Mouse (Mus musculus) cerebellum, adult 2 months (tissue): ENCODE measurements at regions not wholly inside any gene's neighbourhood (a gene's known extent, or its start where the extent isn't known, plus 50 kb on each side); places are given as distances from the start of the nearest gene placed in this dataset.

Source experiments
- DNase-seq, 2 experiments: peaks; one replicate each; pipeline ENCODE4 v3.0.0; 2021
- H3K27ac ChIP-seq: fragments of 200-500 bp; 2 replicates; pipeline ENCODE4 v1.5.1; 2012; ENCODE audit warnings: low read length, control low read depth, inconsistent platforms; ENCODE audit not compliant: insufficient read depth
- H3K27me3 ChIP-seq: fragments of 200-500 bp; 2 replicates; pipeline ENCODE4 v1.6.1; 2012; ENCODE audit warnings: inconsistent platforms, mild to moderate bottlenecking, low read length, moderate library complexity; ENCODE audit not compliant: control insufficient read depth, insufficient read depth
- H3K4me1 ChIP-seq: fragments of 200-500 bp; 2 replicates; pipeline ENCODE4 v1.6.1; 2011; ENCODE audit warnings: low read length; ENCODE audit not compliant: control insufficient read depth, insufficient read depth
- H3K4me3 ChIP-seq: fragments of 200-500 bp; replicated peaks from 2 replicates; pipeline ENCODE3; 2011; ENCODE audit warnings: mild to moderate bottlenecking, low read depth, low read length, control low read depth; ENCODE audit not compliant: insufficient read depth
- CTCF ChIP-seq: fragments of 200-500 bp; IDR thresholded peaks from 2 replicates; pipeline ENCODE4 v1.5.1; 2011; ENCODE audit warnings: low read depth, mild to moderate bottlenecking, control low read depth, low read length, moderate library complexity, borderline replicate concordance; ENCODE audit not compliant: insufficient read depth
- POLR2A ChIP-seq: fragments of 200-500 bp; IDR thresholded peaks from 2 replicates; pipeline ENCODE4 v1.6.1; 2011; ENCODE audit warnings: low read length, control low read depth, borderline replicate concordance; ENCODE audit not compliant: insufficient read depth
- WGBS: fragments of 180-500 bp; shearing (Covaris S2); methylation state at CpG from one replicate; pipeline ENCODE4 v1.1.7; 2018; 5-methylcytosine and 5-hydroxymethylcytosine counted together

DNA sequence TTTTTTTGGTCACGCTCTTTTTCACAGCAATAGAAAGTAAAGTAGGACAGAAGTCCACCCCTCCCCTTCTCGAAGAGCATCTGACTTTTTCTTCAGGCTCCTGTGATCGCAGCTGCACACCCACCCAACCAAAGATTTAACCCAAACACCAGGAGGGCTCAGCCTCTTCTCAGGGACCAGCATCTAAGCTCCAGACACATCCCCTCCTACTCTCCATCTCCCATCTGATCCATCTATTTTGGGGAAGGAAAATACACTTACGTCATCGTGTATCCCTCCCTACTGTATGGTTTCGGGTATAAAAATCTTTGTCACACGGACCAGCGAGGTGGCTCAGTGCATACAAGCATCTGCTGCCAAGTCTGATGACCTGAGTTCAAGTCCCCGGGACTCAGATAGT, 284.3 kb downstream of the 3100002H09Rik start:
- no peak for DNase-seq
- no peak for TF ChIP-seq CTCF
- TF ChIP-seq POLR2A, result no peak
- no peaks in the 10 kb centered on the region; the same call in 1 of the 2 replicates for H3K27me3 ChIP-seq
- H3K4me3 ChIP-seq, result no peak overlapping the region
- H3K27ac ChIP-seq, result no peak overlapping the region
- WGBS, result 87% methylated on average over 9 of the region's 9 CpGs
- no peaks in the 10 kb centered on the region for H3K4me1 ChIP-seq

DNA sequence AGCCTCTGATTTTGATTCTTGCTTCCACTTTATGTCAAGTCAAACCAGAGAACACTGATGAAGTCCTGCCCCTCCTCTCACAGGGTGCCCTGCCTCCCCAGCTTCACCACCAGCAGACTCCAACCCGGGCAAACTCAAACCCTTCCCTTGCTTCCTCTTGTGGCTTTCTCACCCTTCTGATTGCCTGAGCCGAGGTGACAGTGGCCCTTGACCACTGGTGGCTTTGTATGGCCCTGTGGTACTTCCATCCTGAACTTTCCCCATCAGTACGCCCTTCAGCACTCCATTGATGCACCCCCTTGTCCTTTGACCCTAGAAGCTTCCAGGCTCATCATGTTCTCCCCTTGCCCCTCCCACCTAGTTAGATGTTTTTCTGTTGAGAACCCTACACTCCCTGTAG, 287.0 kb downstream of the 3100002H09Rik start:
- H3K4me3 ChIP-seq, result no peak overlapping the region
- TF ChIP-seq POLR2A (no peak), CTCF (no peak)
- 40% methylated on average over 3 of the region's 3 CpGs for WGBS
- H3K4me1 ChIP-seq, result no peaks in the 10 kb centered on the region
- H3K27ac ChIP-seq, result no peak overlapping the region
- no peak for DNase-seq
- H3K27me3 ChIP-seq, result no peaks in the 10 kb centered on the region

DNA sequence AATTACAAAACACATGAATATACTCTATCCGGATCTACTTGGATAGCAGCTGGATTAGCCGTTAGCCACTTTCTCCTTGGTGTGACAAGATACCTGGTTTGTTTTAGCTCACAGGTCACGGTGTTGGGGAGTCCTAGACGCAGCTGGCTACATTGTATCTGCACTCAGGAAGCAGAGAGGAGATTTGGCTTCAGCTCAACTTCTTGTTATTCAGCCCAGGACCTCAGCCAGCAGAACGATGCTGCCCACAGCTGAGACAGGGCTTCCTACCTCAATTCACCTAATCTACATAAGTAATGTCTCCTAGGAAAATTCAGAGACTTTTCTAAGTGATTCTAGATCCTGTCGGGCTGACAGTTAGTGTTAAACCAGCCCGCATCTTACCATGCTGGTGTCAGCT, 289.4 kb downstream of the 3100002H09Rik start:
- H3K27me3 ChIP-seq, result no peaks in the 10 kb centered on the region; the same call in 1 of the 2 replicates
- WGBS, result 39% methylated on average over 7 of the region's 7 CpGs
- H3K4me3 ChIP-seq, result no peak overlapping the region
- no peak for TF ChIP-seq CTCF
- no peaks in the 10 kb centered on the region for H3K4me1 ChIP-seq
- no peak overlapping the region for H3K27ac ChIP-seq
- no peak for DNase-seq

DNA sequence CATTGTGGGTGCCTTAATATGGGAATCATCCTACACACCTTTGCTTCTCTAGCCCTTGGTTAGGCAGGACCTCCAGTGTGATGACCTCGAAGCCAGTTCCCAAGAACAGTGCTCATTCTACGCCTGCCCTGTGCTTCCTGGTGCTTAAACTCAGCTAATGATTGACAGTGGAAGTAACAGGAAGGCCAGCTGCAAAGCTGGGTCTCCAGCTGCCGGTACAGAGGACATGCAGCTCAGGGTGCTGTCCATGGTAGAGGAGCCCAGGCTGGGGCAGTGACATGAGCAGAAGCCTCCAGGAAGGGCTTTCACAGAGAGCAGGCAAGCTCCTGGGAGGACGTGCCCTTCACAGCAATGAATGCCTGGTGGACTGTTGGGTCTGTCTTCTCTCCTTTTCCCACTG, 293.6 kb downstream of the 3100002H09Rik start:
- no peak for DNase-seq
- H3K4me3 ChIP-seq, result no peak overlapping the region
- no peaks in the 10 kb centered on the region; the same call in 1 of the 2 replicates for H3K27me3 ChIP-seq
- TF ChIP-seq CTCF, result no peak
- no peaks in the 10 kb centered on the region for H3K4me1 ChIP-seq
- H3K27ac ChIP-seq, result no peak overlapping the region
- WGBS, result 37% methylated on average over 4 of the region's 4 CpGs

DNA sequence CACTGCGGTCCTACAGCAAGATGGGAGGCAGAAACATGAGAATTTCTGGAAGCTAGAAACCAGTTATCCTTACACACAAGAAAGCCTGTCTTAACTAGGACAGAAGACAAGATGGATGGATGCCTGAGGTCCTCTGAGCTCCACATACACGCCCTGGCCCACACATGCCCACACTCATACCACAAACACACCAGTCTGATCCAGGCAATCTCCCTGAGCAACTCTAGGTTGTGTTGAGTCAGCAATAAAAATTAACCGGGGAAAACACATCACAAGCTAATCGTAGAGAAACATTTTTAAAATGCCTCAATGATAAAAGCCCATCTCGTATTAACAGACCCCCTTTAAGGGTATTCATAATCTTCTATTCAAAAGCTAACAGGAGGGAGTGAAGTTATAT, 298.9 kb downstream of the 3100002H09Rik start:
- TF ChIP-seq POLR2A, result no peak
- TF ChIP-seq CTCF, result no peak
- Histone ChIP-seq H3K4me1 (no peaks in the 10 kb centered on the region), H3K4me3 (no peak overlapping the region), H3K27me3 (no peaks in the 10 kb centered on the region; the same call in 1 of the 2 replicates), H3K27ac (no peak overlapping the region)
- WGBS, result 86% methylated on average over 5 of the region's 5 CpGs
- DNase-seq, result no peak

DNA sequence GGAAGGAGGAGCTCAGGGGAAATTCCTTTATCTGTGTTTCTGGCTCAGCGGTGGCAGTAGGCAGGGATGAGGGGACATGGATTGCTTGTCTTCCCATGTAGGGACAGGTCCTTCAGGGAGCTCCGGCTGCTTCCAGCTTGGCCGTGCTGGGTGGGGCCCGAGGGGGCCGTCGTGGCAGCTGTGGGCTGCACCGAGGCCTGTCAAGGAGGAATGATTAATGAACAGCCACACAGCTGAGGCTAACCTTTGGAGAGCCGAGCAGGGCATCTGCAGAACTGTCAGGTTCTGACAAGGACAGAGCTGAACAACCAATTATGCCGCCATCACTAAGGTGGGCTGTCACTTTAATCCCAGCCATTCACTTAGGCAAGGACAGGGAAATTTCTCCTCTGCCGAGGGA, 300.0 kb downstream of the 3100002H09Rik start:
- WGBS, result 21% methylated on average over 10 of the region's 10 CpGs
- no peak for TF ChIP-seq POLR2A
- no peak for DNase-seq
- Histone ChIP-seq H3K27ac (no peak overlapping the region), H3K27me3 (no peaks in the 10 kb centered on the region; the same call in 1 of the 2 replicates), H3K4me1 (no peaks in the 10 kb centered on the region), H3K4me3 (no peak overlapping the region)

DNA sequence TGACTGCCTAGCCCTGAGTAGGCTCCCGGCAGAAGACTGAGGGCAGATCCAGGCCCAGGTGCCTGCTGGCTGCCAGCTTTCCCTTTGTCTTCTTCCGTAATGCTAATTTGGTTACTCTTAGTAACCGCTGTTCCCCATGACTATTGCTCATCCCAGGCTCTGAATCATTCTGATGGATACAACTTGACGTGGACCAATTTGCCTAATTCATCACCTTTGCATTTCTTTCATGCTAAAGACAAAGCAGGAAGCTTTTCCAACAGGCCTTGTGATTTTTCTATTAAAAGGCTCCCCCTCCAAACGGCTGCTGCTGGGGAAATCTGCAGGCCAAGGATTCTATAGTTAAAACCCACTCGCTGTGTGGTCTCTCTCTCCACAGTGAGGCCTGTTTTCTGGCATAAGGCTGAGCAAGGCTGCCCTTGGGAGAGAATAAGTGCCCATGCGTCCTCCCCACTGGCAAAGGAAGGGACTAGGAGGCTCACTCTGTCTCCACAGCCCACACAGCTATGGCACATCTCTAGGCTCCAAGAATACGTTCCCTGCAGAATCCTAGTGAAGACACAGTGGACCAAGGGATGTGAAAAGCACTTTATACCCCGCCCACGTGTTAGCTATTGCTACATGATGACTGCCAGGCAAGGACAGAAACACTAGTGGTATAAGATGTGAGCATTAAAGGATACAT, 304.6 kb downstream of the 3100002H09Rik start:
- H3K4me3 ChIP-seq, result no peak overlapping the region
- no peak for TF ChIP-seq POLR2A
- no peak for TF ChIP-seq CTCF
- 50% methylated on average over 10 of the region's 10 CpGs for WGBS
- H3K4me1 ChIP-seq, result no peaks in the 10 kb centered on the region
- H3K27me3 ChIP-seq, result no peaks in the 10 kb centered on the region; the same call in 1 of the 2 replicates
- no peak overlapping the region for H3K27ac ChIP-seq
- DNase-seq, result no peak

DNA sequence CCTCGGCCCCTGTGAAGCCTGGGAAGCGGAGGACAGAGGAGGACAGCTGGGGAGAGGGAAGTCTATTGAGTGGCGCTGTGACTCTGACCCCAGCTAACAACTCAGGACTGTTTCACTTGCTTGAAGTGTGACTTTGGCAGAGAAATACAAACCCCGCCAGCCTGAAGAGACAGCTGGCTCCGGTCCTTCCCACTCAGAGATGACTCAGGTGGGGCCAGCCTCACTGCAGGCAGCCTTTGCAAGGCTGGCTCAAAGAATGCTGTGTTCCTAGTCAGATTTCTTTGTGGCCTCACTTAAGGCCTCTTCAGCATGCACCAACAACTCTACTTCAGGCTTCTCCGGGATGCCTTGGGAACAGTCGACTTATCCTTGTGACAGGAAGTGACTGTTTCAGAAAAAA, 307.7 kb downstream of the 3100002H09Rik start:
- DNase-seq, result no peak
- Histone ChIP-seq H3K27ac (no peak overlapping the region), H3K27me3 (no peaks in the 10 kb centered on the region), H3K4me1 (no peaks in the 10 kb centered on the region), H3K4me3 (no peak overlapping the region)
- 24% methylated on average over 7 of the region's 7 CpGs for WGBS
- TF ChIP-seq CTCF, result no peak
- no peak for TF ChIP-seq POLR2A
